In the genomic region with DNA sequence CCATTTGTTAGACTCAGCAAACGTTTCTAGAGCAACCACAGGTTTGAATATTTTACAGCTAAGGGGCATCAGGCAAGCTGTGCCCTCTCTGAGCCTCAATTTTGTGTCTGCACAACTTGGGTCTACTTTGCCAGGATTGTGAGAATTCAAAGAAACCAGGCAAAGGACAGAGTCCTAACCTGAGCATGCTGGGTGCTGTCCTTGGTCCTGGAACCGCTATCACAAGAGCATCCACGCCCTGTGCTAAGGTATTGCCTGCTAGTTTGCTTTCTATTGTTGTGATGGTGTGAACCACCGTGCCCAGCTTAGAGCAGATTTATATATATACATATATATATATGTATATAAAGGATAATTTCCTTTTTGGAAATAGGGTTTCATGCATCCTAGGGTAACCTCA, we compare ENCODE assay signal across 9 mouse cellular contexts. TPM values are rescaled to one million over a fixed set of nuclear protein-coding genes. Genes with fewer than 3 reads are reported as not detected.
DNase-seq lines count a peak whose midpoint lies in the region; ATAC-seq and TF ChIP-seq lines count a peak whose summit lies in the region.
"Had no signal": no experiment of that assay in that cellular context is flagged by ENCODE, and none has a peak within 500 bp of the region (broad histone marks: within the 10 kb centered on the region; RNA-seq: fewer than 3 reads in every experiment).

No protein-coding gene starts in this region.

- no peak for ATAC-seq in CD4-positive, CD25-positive, alpha-beta regulatory T cell, adult 4 months

- WGBS in thymus, adult 2 months = 4% methylated on average over 4 of the region's 4 CpGs
- WGBS in limb, embryonic 10.5 days = 9% methylated on average over 4 of the region's 4 CpGs

- TF ChIP-seq CTCF in thymus, adult 2 months (IDR thresholded peaks at IDR 0.05; ENCODE audit: borderline replicate concordance, control insufficient read depth, extremely low read depth, insufficient read depth, low read length, poor library complexity) = no peak

- peak; percentile 43 for DNase-seq in CD4-positive, CD25-positive, alpha-beta regulatory T cell, adult 2 months (ENCODE audit: low read depth, low spot score)
- peak; percentile 16 for DNase-seq in thymus, adult 2 months
- no peak for DNase-seq in thymus, adult 18-20 months
- peak; percentile 80 for DNase-seq in limb, embryonic 10.5 days (ENCODE audit: low spot score)
- DNase-seq in thymus, postnatal 25 days = peak; percentile 12
- DNase-seq in MN1 (ENCODE audit: low spot score) = no peak
- no peak for DNase-seq in frontal cortex, adult 2 months (ENCODE audit: extremely low spot score in 1 of 2, low spot score in 1 of 2)

- no peaks in the 10 kb centered on the region for H3K36me3 ChIP-seq in thymus, adult 2 months (ENCODE audit: control insufficient read depth, insufficient read depth, low read length)
- H3K36me3 ChIP-seq in limb, embryonic 10.5 days = no peaks in the 10 kb centered on the region
- H3K36me3 ChIP-seq: heart, embryonic 15.5 days had no signal

- no peak overlapping the region for H3K27ac ChIP-seq in thymus, adult 2 months (ENCODE audit: control insufficient read depth, insufficient read depth, low read length)
- H3K27ac ChIP-seq in limb, embryonic 10.5 days = no peak overlapping the region
- H3K27ac ChIP-seq: heart, embryonic 15.5 days had no signal

- H3K4me1 ChIP-seq in thymus, adult 2 months (replicated peaks; ENCODE audit: control insufficient read depth, insufficient read depth, low read length) = peaks cover 12% of the 10 kb centered on the region; the same call in 1 of the 2 replicates
- H3K4me1 ChIP-seq in limb, embryonic 10.5 days = peaks cover 21% of the 10 kb centered on the region

- no peaks in the 10 kb centered on the region for H3K9me3 ChIP-seq in limb, embryonic 10.5 days (replicated peaks)
- H3K9me3 ChIP-seq: heart, embryonic 15.5 days had no signal

- no peaks in the 10 kb centered on the region; the same call in 1 of the 2 replicates for H3K27me3 ChIP-seq in thymus, adult 2 months (ENCODE audit: control insufficient read depth, insufficient read depth, low read length)
- peaks cover 80% of the 10 kb centered on the region for H3K27me3 ChIP-seq in limb, embryonic 10.5 days (ENCODE audit: low read depth, poor library complexity, severe bottlenecking)

- no peak overlapping the region for H3K4me3 ChIP-seq in thymus, adult 2 months (ENCODE audit: control insufficient read depth, insufficient read depth, low read length)
- H3K4me3 ChIP-seq in limb, embryonic 10.5 days = no peak overlapping the region
- H3K4me3 ChIP-seq: heart, embryonic 15.5 days had no signal

- no peak for TF ChIP-seq POLR2A in thymus, adult 2 months (IDR thresholded peaks at IDR 0.05; ENCODE audit: control insufficient read depth, extremely low read depth, insufficient read depth, low read length, poor library complexity)

RNA-seq across cellular contexts. Expression of a gene that starts 3.9 kb away (rescaled TPM):
- polyA plus RNA-seq in CD4-positive, CD25-positive, alpha-beta regulatory T cell, adult 4 months (2017; shearing (Covaris generic)) = under 1 TPM in 1 of 2 experiments, not detected in 1; 0.46 TPM
- 3.1 and 5.9 TPM in 2 replicates for polyA plus RNA-seq in thymus, adult 2 months (2012; rRNA removed)
- 1.3 and 1.6 TPM in 2 replicates for polyA plus RNA-seq in limb, embryonic 10.5 days (2016; fragmentation: Nextera tagmentation; extraction: Ambion mirVana)
- 47.8 and 51.5 TPM in 2 replicates for polyA plus RNA-seq in frontal cortex, adult 2 months (2012; rRNA removed)

Comparison
In these comparisons a context has a peak if more than half of its experiments do, and no peak if none do; other contexts are left out.
1. DNase-seq: peak in CD4-positive, CD25-positive, alpha-beta regulatory T cell, adult 2 months (single experiment), thymus, adult 2 months (single experiment), limb, embryonic 10.5 days (single experiment) and thymus, postnatal 25 days (single experiment); none in thymus, adult 18-20 months (0 of 2), MN1 (single experiment) and frontal cortex, adult 2 months (0 of 2).